Mouse (Mus musculus): ENCODE measurements at regions not wholly inside any gene's neighbourhood (a gene's known extent, or its start where the extent isn't known, plus 50 kb on each side); places are given as distances from the start of the nearest gene placed in this dataset.

DNA sequence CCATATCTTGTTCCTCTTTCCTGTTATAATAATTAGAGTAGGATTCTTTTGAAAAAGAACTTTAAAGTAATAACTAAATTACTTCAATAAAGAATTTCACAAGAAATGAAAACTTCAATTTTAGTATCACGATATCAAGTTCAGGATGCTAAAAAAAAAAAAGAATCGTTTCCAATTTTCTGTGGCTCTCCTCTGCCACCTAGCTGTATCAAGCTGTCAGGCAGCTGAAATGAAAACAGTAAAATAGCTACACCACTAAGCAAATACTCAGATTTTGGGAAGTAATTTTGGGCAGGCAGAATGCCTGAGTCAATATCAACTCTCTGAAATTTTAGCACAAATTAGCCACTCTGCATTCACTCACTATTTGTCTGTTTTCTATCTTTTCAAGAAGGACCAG, 694.5 kb upstream of the Arrdc3 start:
- DNase-seq: no peak

- DNase-seq: no peak
These were observed 688.0 kb upstream of the Arrdc3 start for GRCm38 (mm10) chr13:80195065-80195605.

- no peak for DNase-seq
These were observed 659.1 kb upstream of the Arrdc3 start for GRCm38 (mm10) chr13:80224110-80224509.

DNA sequence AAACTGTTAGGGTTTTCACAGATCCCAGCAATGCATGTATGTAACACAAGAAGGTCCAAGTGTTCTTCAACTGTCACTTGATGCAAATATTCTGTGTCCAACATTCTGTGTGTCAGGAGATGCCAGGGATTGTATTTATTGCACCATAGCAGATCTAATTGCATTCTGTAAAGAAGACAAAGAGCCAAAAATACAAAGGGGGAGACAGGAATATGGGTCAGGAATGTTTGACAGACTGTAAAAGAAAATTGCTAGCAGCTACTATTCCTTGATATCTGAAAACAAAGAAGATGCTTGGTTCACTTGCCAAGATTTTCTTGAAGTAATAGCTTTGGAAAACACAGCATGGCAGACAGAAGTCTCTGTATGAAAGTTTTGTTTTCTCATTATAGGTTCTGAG, 651.8 kb upstream of the Arrdc3 start:
- DNase-seq: no peak

GRCm38 (mm10) chr13:80235254-80236032, 647.7 kb upstream of the Arrdc3 start:
- no peak for DNase-seq

DNA sequence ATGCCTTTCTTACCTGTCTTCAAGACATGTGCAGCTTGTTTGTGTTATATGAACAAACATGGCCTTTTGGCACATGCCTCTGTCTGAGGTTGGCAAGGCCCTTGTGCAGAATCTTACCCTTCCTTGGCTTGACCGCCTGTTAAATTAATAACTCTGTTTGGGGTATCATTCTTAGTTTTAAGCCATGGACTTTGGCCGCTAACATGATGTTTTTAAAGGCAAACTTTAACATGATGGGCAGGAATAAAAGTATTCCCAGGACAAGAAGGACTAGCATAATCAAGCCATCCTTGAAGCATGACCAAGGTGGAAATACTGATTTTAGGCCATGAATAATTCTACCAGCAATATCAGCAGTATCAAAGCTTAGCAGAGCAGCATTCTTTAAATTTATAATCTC, 620.4 kb upstream of the Arrdc3 start:
- DNase-seq: no peak

DNA sequence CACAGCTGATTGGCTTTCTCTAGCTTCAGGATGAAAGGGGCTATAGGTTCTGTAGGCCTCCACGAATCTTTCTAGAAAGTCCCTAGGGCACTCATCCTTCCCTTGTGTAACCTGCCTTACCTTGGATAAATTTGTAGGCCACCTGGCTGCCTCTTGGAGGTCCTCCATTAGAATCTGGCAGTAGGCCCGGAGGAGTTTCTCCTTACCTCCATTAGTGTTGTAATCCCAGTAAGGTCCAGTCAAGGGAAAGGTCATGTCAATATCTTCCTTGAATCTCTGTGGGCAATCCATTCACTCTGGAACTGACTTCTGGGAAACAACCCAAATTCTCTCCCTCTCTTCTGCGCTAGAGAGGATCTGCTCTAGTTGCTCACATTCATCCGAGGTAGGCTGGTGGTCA, 616.1 kb upstream of the Arrdc3 start:
- no peak for DNase-seq

- DNase-seq: no peak
These were observed 609.2 kb upstream of the Arrdc3 start for GRCm38 (mm10) chr13:80273976-80274375.

DNA sequence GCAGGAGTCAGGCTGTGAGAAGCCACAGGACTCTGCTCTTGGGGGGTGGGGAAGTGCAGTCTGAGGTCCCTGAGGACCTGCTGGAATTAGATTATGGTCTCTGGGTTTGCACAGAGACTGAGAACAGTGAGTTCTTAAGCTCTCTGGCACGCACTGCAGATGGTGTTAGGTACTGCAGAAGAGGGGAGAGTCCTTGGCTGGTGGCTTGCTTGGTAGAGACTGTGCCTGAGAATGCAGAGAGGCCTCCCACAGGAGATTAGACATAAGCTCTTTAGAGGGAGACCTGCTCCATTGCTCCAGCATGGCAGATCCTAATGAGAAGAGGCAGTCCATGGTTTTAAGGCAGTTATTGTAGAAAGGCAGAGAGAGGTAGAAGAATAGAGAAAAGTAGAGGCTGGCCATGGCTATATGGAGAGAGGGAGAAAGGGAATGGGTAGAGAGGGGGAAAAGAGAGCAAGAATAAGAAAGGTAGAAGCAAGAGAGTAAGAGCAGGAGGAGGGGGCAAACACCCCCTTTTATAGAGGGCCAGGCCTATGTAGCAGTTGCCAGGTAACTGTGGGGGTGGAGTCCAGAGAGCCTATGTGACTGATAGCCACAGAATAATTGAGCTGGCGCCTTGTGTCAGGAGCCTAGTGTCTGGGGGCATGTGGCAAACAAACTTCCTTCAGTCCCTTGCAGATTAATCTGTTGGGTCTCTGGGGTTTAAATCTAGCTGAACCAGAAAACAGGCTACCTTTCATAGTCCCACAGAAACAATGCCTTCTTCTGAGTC, 591.3 kb upstream of the Arrdc3 start:
- DNase-seq: no peak

- DNase-seq: no peak
These were observed 587.5 kb upstream of the Arrdc3 start for GRCm38 (mm10) chr13:80295723-80296122.

DNA sequence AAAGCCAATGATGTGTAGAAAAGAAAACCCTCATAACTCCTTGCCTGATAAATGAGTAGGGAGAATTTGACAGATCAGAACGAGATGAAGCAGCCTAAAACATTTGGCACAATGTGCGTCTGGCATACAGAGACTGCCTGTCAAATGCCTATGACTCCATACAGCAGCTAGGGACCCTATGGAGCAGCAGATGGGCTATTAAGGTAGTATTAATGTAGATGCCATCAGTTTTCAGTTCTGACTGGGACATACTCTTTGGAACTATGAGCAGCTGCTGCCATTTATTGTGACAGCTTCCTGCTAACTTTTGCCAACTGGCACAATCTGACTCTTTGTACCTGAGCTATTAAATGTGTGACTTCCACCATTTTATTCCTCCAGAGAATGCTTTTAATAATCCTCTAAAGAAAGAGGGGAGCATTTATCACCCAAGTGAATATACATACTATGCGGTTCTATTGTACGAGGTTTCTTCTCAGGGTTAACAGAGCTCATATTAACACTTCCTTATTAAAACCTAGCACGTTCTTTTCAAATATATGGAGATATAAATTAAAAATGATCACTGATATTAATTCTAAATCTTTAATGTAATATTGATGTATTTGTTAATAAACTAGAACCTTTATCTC, 549.0 kb upstream of the Arrdc3 start:
- no peak for DNase-seq

DNA sequence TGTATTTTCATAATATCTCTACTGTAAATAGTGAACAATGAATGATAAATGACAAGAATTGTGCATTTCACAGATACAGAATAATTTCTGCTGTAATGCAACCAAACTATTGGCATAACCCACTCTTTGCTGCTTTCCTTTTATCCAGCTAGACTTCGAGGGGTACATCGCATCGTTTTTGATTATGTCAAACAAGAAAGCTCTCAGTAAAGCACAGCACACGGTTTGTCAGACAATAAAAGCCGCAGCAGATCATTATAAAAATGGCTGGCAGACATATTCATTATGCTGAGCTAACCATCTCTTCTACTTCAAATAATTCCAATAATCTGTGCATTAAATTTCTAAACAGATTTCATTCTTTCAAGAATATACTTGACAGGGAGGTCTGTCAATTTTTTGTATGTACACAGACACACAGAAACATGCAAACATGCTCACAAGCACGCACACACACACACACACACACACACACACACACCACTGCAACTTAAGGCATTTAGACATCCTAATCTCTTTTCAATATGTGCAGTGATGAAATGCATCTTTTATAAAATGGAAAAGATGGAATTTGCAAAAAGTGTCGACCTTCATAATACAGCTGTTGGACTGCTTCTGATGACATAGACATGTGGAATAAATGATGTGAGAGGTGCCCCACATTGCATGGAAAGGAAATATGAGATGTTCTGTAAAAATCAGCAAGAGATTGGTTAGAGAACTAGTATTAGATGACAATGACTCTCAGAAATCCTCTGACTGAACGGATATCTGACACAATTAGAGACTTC, 548.1 kb upstream of the Arrdc3 start:
- no peak for DNase-seq

- no peak for DNase-seq
These were observed 536.1 kb upstream of the Arrdc3 start for GRCm38 (mm10) chr13:80346980-80347649.

DNA sequence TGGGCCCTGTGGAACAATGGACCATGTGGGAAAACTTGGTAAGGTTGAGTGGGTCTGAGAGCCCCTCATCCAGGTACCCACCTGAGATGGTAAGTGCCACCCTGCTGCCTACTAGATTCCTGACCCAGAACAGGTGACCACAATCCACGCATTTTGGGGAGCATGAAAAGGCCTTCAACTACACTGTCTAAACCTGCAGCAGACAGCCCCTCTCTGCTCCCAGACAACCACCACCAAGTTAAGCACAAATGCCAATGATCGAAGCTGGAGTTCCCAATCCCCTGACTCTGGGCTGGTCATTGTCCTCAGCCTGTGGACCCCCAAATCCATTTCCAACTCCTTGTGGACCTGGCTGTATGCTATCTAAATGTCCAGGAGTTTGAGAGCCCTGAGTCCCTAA, 517.2 kb upstream of the Arrdc3 start:
- no peak for DNase-seq

GRCm38 (mm10) chr13:80370491-80370890, 512.7 kb upstream of the Arrdc3 start:
- no peak for DNase-seq

DNA sequence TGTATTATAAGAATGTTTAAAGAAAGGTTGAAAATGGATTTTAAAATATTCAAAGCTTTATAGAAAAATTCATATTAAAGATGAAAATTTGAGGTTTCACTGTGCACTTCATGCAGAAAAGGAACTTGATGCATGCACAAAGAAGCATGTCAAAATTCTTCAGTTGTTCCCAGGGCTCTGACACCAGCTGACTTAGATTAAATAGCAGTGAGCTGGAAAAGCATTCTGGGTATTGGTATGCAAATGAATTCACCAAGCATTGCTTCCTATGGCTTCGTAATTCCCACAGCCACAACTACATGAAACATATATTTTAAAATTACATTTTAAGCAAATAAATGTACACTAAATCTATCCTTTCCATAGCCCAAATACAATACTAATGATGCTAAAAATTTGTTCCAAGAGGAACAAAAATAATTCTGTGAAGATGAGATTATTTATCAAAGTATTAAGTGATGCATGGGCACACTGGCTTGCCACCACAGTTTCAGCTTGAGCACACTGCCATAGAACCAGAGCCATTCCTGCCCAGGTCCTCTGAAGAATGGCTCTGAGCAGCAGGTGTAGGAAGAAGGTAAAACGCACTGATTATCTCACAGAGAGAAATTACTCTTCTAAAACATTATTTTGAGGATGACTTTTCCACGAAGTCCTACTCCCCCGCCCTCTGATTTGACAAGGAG, 501.8 kb upstream of the Arrdc3 start:
- DNase-seq: no peak

DNA sequence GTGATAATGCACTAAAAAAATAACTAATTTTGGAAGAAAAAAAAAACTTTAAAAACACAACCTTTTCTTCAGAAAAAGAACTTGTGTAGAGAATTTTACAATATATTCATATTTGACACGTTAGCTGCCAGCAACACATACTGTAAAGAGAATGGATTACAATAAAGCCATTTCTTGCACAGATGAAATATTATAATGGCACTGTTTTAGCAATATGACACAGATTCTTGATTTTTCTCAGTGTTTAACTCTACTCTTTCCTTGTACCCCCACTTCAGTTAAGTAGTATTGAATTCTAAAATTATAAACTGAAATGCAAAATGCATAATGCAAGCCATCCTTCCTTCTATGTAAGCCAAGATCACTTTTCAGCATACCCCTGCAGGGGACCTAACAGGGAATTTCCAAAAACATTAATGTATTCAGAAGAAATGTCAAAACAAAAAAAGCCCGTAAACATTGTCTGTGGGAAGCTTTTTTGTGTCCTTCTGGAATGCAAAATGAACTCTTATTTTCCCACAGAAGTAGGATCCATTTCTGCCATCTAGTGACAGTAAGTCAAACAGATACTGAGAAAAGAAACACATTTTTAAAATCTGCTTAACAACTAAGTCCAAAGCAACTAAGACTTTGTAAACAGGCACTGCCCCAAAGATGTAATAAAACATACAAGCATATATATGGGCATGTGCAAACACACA, 501.1 kb upstream of the Arrdc3 start:
- no peak for DNase-seq

- peak; percentile 5 to 11 for DNase-seq
These were observed 474.3 kb upstream of the Arrdc3 start for GRCm38 (mm10) chr13:80408928-80409327.

- DNase-seq: no peak
These were observed 473.3 kb upstream of the Arrdc3 start for GRCm38 (mm10) chr13:80409790-80410433.

All from adrenal gland, postnatal 36 days (tissue).